8 mouse cellular contexts compared by ENCODE assay signal in the genomic region with DNA sequence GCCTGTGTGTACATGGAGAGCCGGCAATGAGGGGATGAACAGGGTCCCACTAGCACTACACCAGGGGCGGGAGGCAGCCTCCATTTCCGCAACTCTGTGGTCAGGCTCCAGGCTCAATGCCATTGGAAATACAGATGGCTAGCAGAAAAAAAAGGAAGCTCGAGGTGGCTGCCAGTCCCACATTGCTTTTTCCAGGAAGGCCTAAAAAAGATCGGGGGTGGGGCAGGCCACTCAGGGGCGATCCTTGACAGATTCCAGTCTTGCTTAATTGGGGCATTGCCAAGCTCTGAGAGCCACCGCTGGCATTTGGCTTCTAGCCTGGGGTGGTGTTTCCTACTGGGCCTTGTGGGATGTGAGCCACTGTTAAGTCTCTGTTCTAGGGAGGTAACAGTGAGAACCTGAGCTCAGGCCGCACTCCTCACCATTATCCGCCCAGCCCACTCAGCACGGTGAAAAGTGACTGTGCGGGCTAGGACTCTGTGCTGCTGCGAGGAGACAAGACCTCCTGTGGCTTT.
DNase-seq lines count a peak whose midpoint lies in the region; ATAC-seq and TF ChIP-seq lines count a peak whose summit lies in the region.

No protein-coding gene starts in this region.

- H3K9me3 ChIP-seq in liver, embryonic 12.5 days (replicated peaks), result no peaks in the 10 kb centered on the region
- no peaks in the 10 kb centered on the region for H3K9me3 ChIP-seq in forebrain, embryonic 15.5 days
- H3K9me3 ChIP-seq in midbrain, embryonic 13.5 days, result no peaks in the 10 kb centered on the region

- H3K9ac ChIP-seq in liver, embryonic 12.5 days, result no peak overlapping the region
- H3K9ac ChIP-seq in forebrain, embryonic 15.5 days (replicated peaks), result no peak overlapping the region
- no peak overlapping the region for H3K9ac ChIP-seq in midbrain, embryonic 13.5 days (replicated peaks)

- no peak for TF ChIP-seq CTCF in brain, embryonic 14.5 days (IDR thresholded peaks at IDR 0.05; ENCODE audit: borderline replicate concordance, extremely low read depth, insufficient read depth, insufficient read length)

- no peak for TF ChIP-seq POLR2A in brain, embryonic 14.5 days (IDR thresholded peaks at IDR 0.05; ENCODE audit: borderline replicate concordance, extremely low read depth, insufficient read depth, insufficient read length, poor library complexity, severe bottlenecking)

- no peaks in the 10 kb centered on the region for H3K27me3 ChIP-seq in liver, embryonic 12.5 days (replicated peaks)
- no peaks in the 10 kb centered on the region for H3K27me3 ChIP-seq in forebrain, embryonic 15.5 days
- no peaks in the 10 kb centered on the region for H3K27me3 ChIP-seq in midbrain, embryonic 13.5 days

- H3K4me2 ChIP-seq in liver, embryonic 12.5 days, result no peak overlapping the region
- H3K4me2 ChIP-seq in forebrain, embryonic 15.5 days (replicated peaks), result no peak overlapping the region
- no peak overlapping the region for H3K4me2 ChIP-seq in midbrain, embryonic 13.5 days (replicated peaks)

- no peak overlapping the region for H3K4me3 ChIP-seq in liver, embryonic 12.5 days
- H3K4me3 ChIP-seq in forebrain, embryonic 15.5 days, result no peak overlapping the region
- no peak overlapping the region for H3K4me3 ChIP-seq in midbrain, embryonic 13.5 days (replicated peaks)

- DNase-seq in liver, result peak; percentile 17
- DNase-seq in brain, embryonic 14.5 days (ENCODE audit: low read depth), result peak; percentile 72
- peak; percentile 69 to 76 for DNase-seq in heart, postnatal 36 days
- peak; percentile 38 to 52 for DNase-seq in layer of hippocampus, postnatal 14 days (ENCODE audit: low spot score in 2 of 2)
- DNase-seq in T-cell, adult 2 months (ENCODE audit: low spot score), result no peak

- H3K4me1 ChIP-seq in liver, embryonic 12.5 days, result no peaks in the 10 kb centered on the region
- H3K4me1 ChIP-seq in forebrain, embryonic 15.5 days, result peaks cover 6% of the 10 kb centered on the region
- H3K4me1 ChIP-seq in midbrain, embryonic 13.5 days (replicated peaks), result peaks cover 15% of the 10 kb centered on the region

- intact Hi-C loops in heart, postnatal 36 days (cut with DNase I), result loop anchor here (2.0 kb wide), 1 partner anchor 90 kb away; no protein-coding TSS in a partner anchor

- no peak for ATAC-seq in liver, embryonic 12.5 days
- peak; percentile 57; the same call in 1 of the 2 replicates for ATAC-seq in forebrain, embryonic 15.5 days (replicated peaks)
- peak; percentile 40 for ATAC-seq in midbrain, embryonic 13.5 days

- WGBS in liver, embryonic 12.5 days (ENCODE audit: insufficient replicate concordance), result 46% methylated on average over 12 of the region's 12 CpGs
- 59% methylated on average over 12 of the region's 12 CpGs for WGBS in forebrain, embryonic 15.5 days
- WGBS in midbrain, embryonic 13.5 days, result 74% methylated on average over 12 of the region's 12 CpGs

- no peak overlapping the region for H3K27ac ChIP-seq in liver, embryonic 12.5 days
- peak overlapping the region; percentile 49 for H3K27ac ChIP-seq in forebrain, embryonic 15.5 days (replicated peaks)
- peak overlapping the region; percentile 39 for H3K27ac ChIP-seq in midbrain, embryonic 13.5 days

- no peaks in the 10 kb centered on the region for H3K36me3 ChIP-seq in liver, embryonic 12.5 days
- H3K36me3 ChIP-seq in forebrain, embryonic 15.5 days, result no peaks in the 10 kb centered on the region
- no peaks in the 10 kb centered on the region for H3K36me3 ChIP-seq in midbrain, embryonic 13.5 days
